ENCODE assay signal across 9 mouse cellular contexts in the genomic region with DNA sequence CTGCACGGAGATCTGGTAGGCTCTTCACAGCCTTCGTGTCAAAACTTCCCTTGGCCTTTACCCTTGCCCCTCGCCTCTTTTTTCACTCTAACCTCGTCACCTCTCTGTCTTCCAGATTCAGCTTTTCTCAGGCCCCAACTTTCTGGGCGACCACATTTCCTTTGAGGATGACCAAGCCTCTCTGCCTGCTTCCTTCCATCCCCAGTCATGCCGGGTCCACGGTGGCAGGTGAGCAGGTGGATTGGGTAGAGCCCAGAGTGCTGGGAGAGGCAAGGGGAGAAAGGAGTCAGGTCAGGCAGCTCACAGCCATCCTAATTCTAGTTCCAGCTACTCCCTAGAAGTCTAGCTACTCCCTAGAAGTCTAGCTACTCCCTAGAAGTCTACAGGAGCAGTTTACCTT. TPM values are rescaled to one million over a fixed set of nuclear protein-coding genes. Genes with fewer than 3 reads are reported as not detected.
DNase-seq lines count a peak whose midpoint lies in the region; ATAC-seq and TF ChIP-seq lines count a peak whose summit lies in the region.
"Had no signal": no experiment of that assay in that cellular context is flagged by ENCODE, and none has a peak within 500 bp of the region (broad histone marks: within the 10 kb centered on the region; RNA-seq: fewer than 3 reads in every experiment).

No protein-coding gene starts in this region.

- H3K9me3 ChIP-seq in kidney, postnatal 0 days (replicated peaks; ENCODE audit: low read length), result no peaks in the 10 kb centered on the region
- no peaks in the 10 kb centered on the region for H3K9me3 ChIP-seq in embryonic facial prominence, embryonic 11.5 days (replicated peaks; ENCODE audit: control insufficient read depth, low read length)
- H3K9me3 ChIP-seq in hindbrain, embryonic 15.5 days, result no peaks in the 10 kb centered on the region
- no peaks in the 10 kb centered on the region for H3K9me3 ChIP-seq in midbrain, embryonic 14.5 days (ENCODE audit: control insufficient read depth, low read length)

- 0 out of 2 replicates have a peak overlapping the region, but pooled peaks have one; percentile 42 for H3K9ac ChIP-seq in kidney, postnatal 0 days (ENCODE audit: low read depth, low read length)
- 0 out of 2 replicates have a peak overlapping the region, but pooled peaks have one; percentile 32 for H3K9ac ChIP-seq in embryonic facial prominence, embryonic 11.5 days (replicated peaks; ENCODE audit: low read length)
- H3K9ac ChIP-seq in hindbrain, embryonic 15.5 days, result no peak overlapping the region
- H3K9ac ChIP-seq in midbrain, embryonic 14.5 days (replicated peaks; ENCODE audit: low read length), result 0 out of 2 replicates have a peak overlapping the region, but pooled peaks have one; percentile 26

- no peak for TF ChIP-seq CTCF in kidney, postnatal 0 days (IDR thresholded peaks at IDR 0.05; ENCODE audit: low read depth)

- H3K27ac ChIP-seq in kidney, postnatal 0 days, result no peak overlapping the region
- no peak overlapping the region for H3K27ac ChIP-seq in embryonic facial prominence, embryonic 11.5 days (replicated peaks; ENCODE audit: low read depth, low read length)
- no peak overlapping the region for H3K27ac ChIP-seq in hindbrain, embryonic 15.5 days (replicated peaks)
- no peak overlapping the region for H3K27ac ChIP-seq in midbrain, embryonic 14.5 days (replicated peaks; ENCODE audit: low read depth, low read length)

- H3K27me3 ChIP-seq in kidney, postnatal 0 days (ENCODE audit: insufficient read depth, low read length), result 0 out of 2 replicates have a peak, but pooled peaks cover 3% of the 10 kb centered on the region
- peaks cover 2% of the 10 kb centered on the region; the same call in 1 of the 2 replicates for H3K27me3 ChIP-seq in embryonic facial prominence, embryonic 11.5 days (ENCODE audit: control insufficient read depth, insufficient read depth, low read length)
- H3K27me3 ChIP-seq in hindbrain, embryonic 15.5 days, result peaks cover 15% of the 10 kb centered on the region; the same call in 1 of the 2 replicates
- H3K27me3 ChIP-seq in midbrain, embryonic 14.5 days (ENCODE audit: control insufficient read depth, insufficient read depth, low read length), result peaks cover 23% of the 10 kb centered on the region

- ATAC-seq in kidney, postnatal 0 days (replicated peaks; ENCODE audit: low FRiP score, low read depth), result no peak
- no peak for ATAC-seq in embryonic facial prominence, embryonic 11.5 days (replicated peaks; ENCODE audit: insufficient number of reproducible peaks, low FRiP score, low TSS enrichment, low read depth)
- ATAC-seq in hindbrain, embryonic 15.5 days (ENCODE audit: low FRiP score, low read depth), result no peak
- ATAC-seq in midbrain, embryonic 14.5 days (ENCODE audit: low FRiP score, low TSS enrichment), result no peak

- no peak for DNase-seq in kidney, postnatal 0 days (ENCODE audit: low spot score)
- no peak for DNase-seq in kidney, adult 8-10 months
- DNase-seq in embryonic facial prominence, embryonic 11.5 days (ENCODE audit: low spot score), result no peak
- DNase-seq in midbrain, embryonic 14.5 days, result no peak
- DNase-seq in cerebellum, postnatal 25 days, result no peak
- DNase-seq in urinary bladder, postnatal 25 days (ENCODE audit: low spot score), result no peak
- DNase-seq in adrenal gland, adult 8-10 months, result no peak

- peaks cover 6% of the 10 kb centered on the region; the same call in 1 of the 2 replicates for H3K4me1 ChIP-seq in kidney, postnatal 0 days (replicated peaks; ENCODE audit: insufficient read depth, low read length)
- no peaks in the 10 kb centered on the region for H3K4me1 ChIP-seq in embryonic facial prominence, embryonic 11.5 days (ENCODE audit: control insufficient read depth, insufficient read depth, low read length)
- peaks cover 8% of the 10 kb centered on the region for H3K4me1 ChIP-seq in hindbrain, embryonic 15.5 days (replicated peaks)
- peaks cover 8% of the 10 kb centered on the region; the same call in 1 of the 2 replicates for H3K4me1 ChIP-seq in midbrain, embryonic 14.5 days (ENCODE audit: control insufficient read depth, insufficient read depth, low read length)

- 7% methylated on average over 7 of the region's 7 CpGs for WGBS in kidney, postnatal 0 days
- WGBS in embryonic facial prominence, embryonic 11.5 days, result 10% methylated on average over 7 of the region's 7 CpGs
- WGBS in hindbrain, embryonic 15.5 days, result 16% methylated on average over 7 of the region's 7 CpGs
- WGBS in midbrain, embryonic 14.5 days, result 12% methylated on average over 7 of the region's 7 CpGs

- H3K36me3 ChIP-seq in kidney, postnatal 0 days (ENCODE audit: insufficient read depth, low read length), result no peaks in the 10 kb centered on the region
- no peaks in the 10 kb centered on the region for H3K36me3 ChIP-seq in embryonic facial prominence, embryonic 11.5 days (replicated peaks; ENCODE audit: control insufficient read depth, insufficient read depth, low read depth, low read length)
- H3K36me3 ChIP-seq in hindbrain, embryonic 15.5 days, result no peaks in the 10 kb centered on the region
- no peaks in the 10 kb centered on the region for H3K36me3 ChIP-seq in midbrain, embryonic 14.5 days (ENCODE audit: control insufficient read depth, insufficient read depth, low read length)

- H3K4me2 ChIP-seq in kidney, postnatal 0 days (ENCODE audit: low read length), result peak overlapping the region; percentile 68
- peak overlapping the region; percentile 65 for H3K4me2 ChIP-seq in embryonic facial prominence, embryonic 11.5 days (ENCODE audit: low read depth, low read length)
- H3K4me2 ChIP-seq in hindbrain, embryonic 15.5 days, result peak overlapping the region; percentile 78
- peak overlapping the region; percentile 74 for H3K4me2 ChIP-seq in midbrain, embryonic 14.5 days (ENCODE audit: low read length)

- H3K4me3 ChIP-seq in kidney, postnatal 0 days (replicated peaks; ENCODE audit: low read depth, low read length), result peak overlapping the region; percentile 35; the same call in 1 of the 2 replicates
- H3K4me3 ChIP-seq in embryonic facial prominence, embryonic 11.5 days (ENCODE audit: low read depth, low read length), result peak overlapping the region; percentile 41
- H3K4me3 ChIP-seq in hindbrain, embryonic 15.5 days, result peak overlapping the region; percentile 49
- H3K4me3 ChIP-seq in midbrain, embryonic 14.5 days (replicated peaks; ENCODE audit: low read depth, low read length), result peak overlapping the region; percentile 40

RNA-seq across cellular contexts. Expression of a gene that starts 12.4 kb away (rescaled TPM):
- 14.7 and 18.9 TPM in 2 replicates for polyA plus RNA-seq in kidney, postnatal 0 days (2015; fragmentation: Nextera tagmentation; extraction: Ambion mirVana)
- polyA plus RNA-seq in embryonic facial prominence, embryonic 11.5 days (2014; fragmentation: Nextera tagmentation; extraction: Ambion mirVana), result 5.2 and 5.4 TPM in 2 replicates
- 2.3 and 9.0 TPM in 2 replicates for polyA plus RNA-seq in hindbrain, embryonic 15.5 days (2015; fragmentation: Nextera tagmentation; extraction: Ambion mirVana)
- polyA plus RNA-seq in midbrain, embryonic 14.5 days (2014; fragmentation: Nextera tagmentation; extraction: Ambion mirVana), result 1.8 and 4.5 TPM in 2 replicates
- total RNA-seq in adrenal gland, adult 8-10 months (2022), result 10 to 100 TPM; 13.4 to 23.4 (median 19.6) TPM

RNA-seq across cellular contexts. Expression of a gene that starts 19.9 kb away (rescaled TPM):
- polyA plus RNA-seq in kidney, postnatal 0 days (2015; fragmentation: Nextera tagmentation; extraction: Ambion mirVana), result 7.6 and 7.8 TPM in 2 replicates
- 5.7 and 6.0 TPM in 2 replicates for polyA plus RNA-seq in embryonic facial prominence, embryonic 11.5 days (2014; fragmentation: Nextera tagmentation; extraction: Ambion mirVana)
- polyA plus RNA-seq in hindbrain, embryonic 15.5 days (2015; fragmentation: Nextera tagmentation; extraction: Ambion mirVana), result 17.1 and 21.3 TPM in 2 replicates
- 11.7 and 13.6 TPM in 2 replicates for polyA plus RNA-seq in midbrain, embryonic 14.5 days (2014; fragmentation: Nextera tagmentation; extraction: Ambion mirVana)
- 10 to 100 TPM in 2 of 4 experiments, 1 to 10 TPM in 2; 6.0 to 21.7 (median 13.2) TPM for total RNA-seq in adrenal gland, adult 8-10 months (2022)

RNA-seq across cellular contexts. Expression of a gene that starts 21.8 kb away (rescaled TPM):
- polyA plus RNA-seq in kidney, postnatal 0 days (2015; fragmentation: Nextera tagmentation; extraction: Ambion mirVana), result 2.8 and 6.1 TPM in 2 replicates
- 1.8 and 3.6 TPM in 2 replicates for polyA plus RNA-seq in embryonic facial prominence, embryonic 11.5 days (2014; fragmentation: Nextera tagmentation; extraction: Ambion mirVana)
- 4.3 and 4.6 TPM in 2 replicates for polyA plus RNA-seq in hindbrain, embryonic 15.5 days (2015; fragmentation: Nextera tagmentation; extraction: Ambion mirVana)
- polyA plus RNA-seq in midbrain, embryonic 14.5 days (2014; fragmentation: Nextera tagmentation; extraction: Ambion mirVana), result 1.8 and 2.3 TPM in 2 replicates
- not detected for total RNA-seq in adrenal gland, adult 8-10 months (2022)

RNA-seq across cellular contexts. Expression of a gene that starts 28.8 kb away (rescaled TPM):
- polyA plus RNA-seq in kidney, postnatal 0 days (2015; fragmentation: Nextera tagmentation; extraction: Ambion mirVana), result not detected in 2 replicates
- polyA plus RNA-seq in embryonic facial prominence, embryonic 11.5 days (2014; fragmentation: Nextera tagmentation; extraction: Ambion mirVana), result not detected in 2 replicates
- not detected in 2 replicates for polyA plus RNA-seq in hindbrain, embryonic 15.5 days (2015; fragmentation: Nextera tagmentation; extraction: Ambion mirVana)
- polyA plus RNA-seq in midbrain, embryonic 14.5 days (2014; fragmentation: Nextera tagmentation; extraction: Ambion mirVana), result not detected in 2 replicates
- under 1 TPM in 1 of 4 experiments, not detected in 3; 0.40 TPM for total RNA-seq in adrenal gland, adult 8-10 months (2022)
- total RNA-seq: layer of hippocampus, adult 18-20 months had no signal

RNA-seq across cellular contexts. Expression of a gene that starts 46.1 kb away (rescaled TPM):
- polyA plus RNA-seq in kidney, postnatal 0 days (2015; fragmentation: Nextera tagmentation; extraction: Ambion mirVana), result 452 and 455 TPM in 2 replicates
- 316 TPM in 2 replicates for polyA plus RNA-seq in embryonic facial prominence, embryonic 11.5 days (2014; fragmentation: Nextera tagmentation; extraction: Ambion mirVana)
- polyA plus RNA-seq in hindbrain, embryonic 15.5 days (2015; fragmentation: Nextera tagmentation; extraction: Ambion mirVana), result 425 and 442 TPM in 2 replicates
- polyA plus RNA-seq in midbrain, embryonic 14.5 days (2014; fragmentation: Nextera tagmentation; extraction: Ambion mirVana), result 376 and 460 TPM in 2 replicates
- total RNA-seq in adrenal gland, adult 8-10 months (2022), result 100 to 1,000 TPM in 2 of 4 experiments, 10 to 100 TPM in 2; 81.0 to 121 (median 98.4) TPM
